Mouse (Mus musculus) left cerebral cortex, adult 8-10 months (tissue): ENCODE results near the gene Grin2d. TPM values are rescaled to one million over a fixed set of nuclear protein-coding genes. Genes with fewer than 3 reads are reported as not detected.
"Not testable (repeated sequence)": the region's sequence is repeated elsewhere in the genome, so short reads cannot be mapped to it uniquely, and the experiment has no call there.

Source experiments
- DNase-seq, 2 experiments: peaks; one replicate each; pipeline ENCODE4 v3.0.0; 2022; ENCODE audit warnings: low spot score in 2 of 2
- total RNA-seq, 4 experiments: library from RNA; stranded (reverse); gene quantifications; 2 replicates each; pipeline ENCODE4 v1.2.4; 2022

The Grin2d gene
- total RNA-seq = 10 to 100 TPM; 11.1 to 12.9 (median 11.8) TPM

- not testable (repeated sequence) for DNase-seq
These were observed at the start of gene Grin2d for GRCm38 (mm10) chr7:45878278-45878677. Grin2d (minus strand) TSS chr7:45878378.

- DNase-seq = no peak
These were observed 46.2 kb upstream of the Grin2d start for GRCm38 (mm10) chr7:45924429-45924816.

GRCm38 (mm10) chr7:45923762-45924428 lies 45.7 kb upstream of the Grin2d start, which contains the start of gene Ccdc114:
Ccdc114 (plus strand) TSS chr7:45924072.
- no peak for DNase-seq

GRCm38 (mm10) chr7:45922928-45923761 lies 45.0 kb upstream of the Grin2d start:
- DNase-seq = peak; percentile 81 to 95

- no peak for DNase-seq
These were observed 43.9 kb upstream of the Grin2d start for GRCm38 (mm10) chr7:45921950-45922600.

- no peak for DNase-seq
These were observed 43.1 kb upstream of the Grin2d start, which contains the start of gene Emp3 for GRCm38 (mm10) chr7:45921242-45921621. Emp3 (minus strand) TSS chr7:45921404.

GRCm38 (mm10) chr7:45920583-45921241 lies 42.5 kb upstream of the Grin2d start:
- DNase-seq = no peak

- no peak for DNase-seq
These were observed 41.6 kb upstream of the Grin2d start for GRCm38 (mm10) chr7:45919761-45920160.

- DNase-seq = no peak
These were observed 41.0 kb upstream of the Grin2d start for GRCm38 (mm10) chr7:45919083-45919671.

GRCm38 (mm10) chr7:45917926-45918325 lies 39.7 kb upstream of the Grin2d start:
- DNase-seq = no peak

GRCm38 (mm10) chr7:45917004-45917704 lies 39.0 kb upstream of the Grin2d start:
- DNase-seq = no peak

GRCm38 (mm10) chr7:45916056-45917003 lies 38.2 kb upstream of the Grin2d start:
- peak in 1 of 2 experiments; percentile 86 for DNase-seq

- no peak for DNase-seq
These were observed 36.8 kb upstream of the Grin2d start for GRCm38 (mm10) chr7:45915011-45915410.

- no peak for DNase-seq
These were observed 35.9 kb upstream of the Grin2d start for GRCm38 (mm10) chr7:45914067-45914466.

- no peak for DNase-seq
These were observed 31.0 kb upstream of the Grin2d start for GRCm38 (mm10) chr7:45909145-45909544.

GRCm38 (mm10) chr7:45908384-45908783 lies 30.2 kb upstream of the Grin2d start:
- DNase-seq = no peak

- no peak for DNase-seq
These were observed 28.4 kb upstream of the Grin2d start for GRCm38 (mm10) chr7:45906622-45907021.

- no peak for DNase-seq
These were observed 24.4 kb upstream of the Grin2d start for GRCm38 (mm10) chr7:45902481-45903002.

GRCm38 (mm10) chr7:45901562-45901961 lies 23.4 kb upstream of the Grin2d start:
- DNase-seq = no peak
